Mouse (Mus musculus) left cerebral cortex, postnatal 10 days (tissue): Measurements from ENCODE around the gene Mgat5. TPM values are rescaled to one million over a fixed set of nuclear protein-coding genes. Genes with fewer than 3 reads are reported as not detected.

Source experiments
- DNase-seq, 2 experiments: peaks; one replicate each; pipeline ENCODE4 v3.0.0; 2021 to 2022; ENCODE audit warnings: low spot score in 2 of 2, mixed read lengths in 1 of 2; ENCODE audit errors: extremely low spot score in 1 of 2
- intact Hi-C: fragments of 180-260 bp; cut with DNase I; formaldehyde crosslinking; loops from one replicate; pipeline ENCODE4 v1.15.1; 2025
- total RNA-seq, 2 experiments: library from RNA; stranded (reverse); gene quantifications; 2 replicates each; pipeline ENCODE4 v1.2.3; 2021

Mgat5 gene
- total RNA-seq, 2 experiments from 2014 or later: 76.8 to 77.1 TPM

- no peak for DNase-seq
- intact Hi-C loops: no loop called here
These were observed 88.5 kb downstream of the Mgat5 start for GRCm38 (mm10) chr1:127293286-127293685.

DNA sequence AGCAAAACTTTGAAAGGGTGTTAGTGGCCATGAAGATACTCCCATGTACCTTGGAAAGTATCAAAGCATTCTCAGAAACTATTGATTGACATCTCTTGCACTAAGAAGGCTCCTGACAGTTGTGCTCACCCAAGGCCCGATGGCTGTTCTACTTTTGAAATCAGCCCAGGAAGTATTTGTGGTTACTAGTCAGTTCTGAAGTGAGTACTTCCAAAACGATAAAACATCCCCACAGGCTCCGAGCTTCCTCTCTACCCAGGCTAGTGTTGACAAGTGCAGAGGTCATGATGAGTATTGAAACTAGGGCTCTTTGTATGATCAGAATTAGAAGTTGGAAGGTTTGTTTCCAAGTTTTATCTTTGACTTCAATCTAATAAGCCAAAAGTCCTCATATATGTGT lies 92.0 kb downstream of the Mgat5 start:
- DNase-seq: no peak
- intact Hi-C loops: no loop called here

DNA sequence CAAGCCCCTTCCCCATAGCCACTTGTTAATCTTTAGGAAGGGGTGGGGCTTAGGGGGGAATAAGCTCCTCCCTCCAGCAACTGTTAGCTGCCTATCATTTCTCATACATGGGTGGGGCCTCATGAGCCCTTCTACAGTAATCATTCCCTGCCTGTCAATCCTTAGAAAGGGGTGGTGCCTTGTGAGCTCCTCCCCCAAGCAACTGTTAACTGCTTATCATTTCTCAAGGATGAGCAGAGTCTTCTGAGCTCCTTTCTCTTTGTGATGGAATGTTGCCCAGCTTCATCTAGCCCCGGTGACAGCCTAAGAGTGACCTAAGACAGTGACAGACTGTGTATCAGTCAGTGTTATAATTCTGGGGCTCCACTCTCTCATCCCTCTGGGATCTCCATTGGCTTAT lies 95.0 kb downstream of the Mgat5 start:
- intact Hi-C loops: no loop called here
- no peak for DNase-seq

GRCm38 (mm10) chr1:127301038-127301437 lies 96.2 kb downstream of the Mgat5 start:
- intact Hi-C loops: no loop called here
- no peak for DNase-seq

GRCm38 (mm10) chr1:127302620-127303019 lies 97.8 kb downstream of the Mgat5 start:
- DNase-seq: no peak
- intact Hi-C loops: no loop called here

GRCm38 (mm10) chr1:127303791-127304190 lies 99.0 kb downstream of the Mgat5 start:
- intact Hi-C loops: no loop called here
- no peak for DNase-seq

- intact Hi-C loops: no loop called here
- no peak for DNase-seq
These were observed 99.5 kb downstream of the Mgat5 start for GRCm38 (mm10) chr1:127304281-127304680.

- intact Hi-C loops: no loop called here
- DNase-seq: no peak
These were observed 100.8 kb downstream of the Mgat5 start for GRCm38 (mm10) chr1:127305582-127305981.

GRCm38 (mm10) chr1:127306024-127306771 lies 101.4 kb downstream of the Mgat5 start:
- intact Hi-C loops: no loop called here
- DNase-seq: no peak

- intact Hi-C loops: no loop called here
- no peak for DNase-seq
These were observed 102.5 kb downstream of the Mgat5 start for GRCm38 (mm10) chr1:127307361-127307760.

DNA sequence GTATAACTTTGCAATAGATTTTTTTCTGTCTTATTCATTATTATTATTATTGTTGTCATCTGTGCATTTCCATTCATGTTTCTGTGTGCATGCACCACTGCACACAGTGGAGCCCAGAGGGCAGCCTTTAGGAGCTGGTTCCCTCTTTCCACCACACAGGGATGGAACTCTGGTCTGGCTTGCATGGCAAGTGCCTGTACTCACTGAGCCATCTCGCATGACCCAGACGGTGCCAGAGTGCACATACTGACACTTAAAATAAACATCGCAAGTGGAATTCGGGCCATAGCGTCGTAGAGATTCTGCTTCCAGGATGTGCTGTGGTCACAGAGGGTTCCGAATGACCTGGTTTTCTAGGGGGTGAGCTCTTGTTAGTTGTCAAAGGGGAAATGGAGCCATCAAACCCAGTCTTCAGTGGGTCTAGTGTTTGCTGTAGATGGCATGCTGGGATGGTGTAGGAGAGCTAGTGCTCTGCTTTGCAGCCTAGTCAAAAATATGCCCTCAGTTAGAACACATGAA lies 103.5 kb downstream of the Mgat5 start:
- no peak for DNase-seq
- intact Hi-C loops: no loop called here

- intact Hi-C loops: no loop called here
- DNase-seq: no peak
These were observed 104.3 kb downstream of the Mgat5 start for GRCm38 (mm10) chr1:127308989-127309701.

DNA sequence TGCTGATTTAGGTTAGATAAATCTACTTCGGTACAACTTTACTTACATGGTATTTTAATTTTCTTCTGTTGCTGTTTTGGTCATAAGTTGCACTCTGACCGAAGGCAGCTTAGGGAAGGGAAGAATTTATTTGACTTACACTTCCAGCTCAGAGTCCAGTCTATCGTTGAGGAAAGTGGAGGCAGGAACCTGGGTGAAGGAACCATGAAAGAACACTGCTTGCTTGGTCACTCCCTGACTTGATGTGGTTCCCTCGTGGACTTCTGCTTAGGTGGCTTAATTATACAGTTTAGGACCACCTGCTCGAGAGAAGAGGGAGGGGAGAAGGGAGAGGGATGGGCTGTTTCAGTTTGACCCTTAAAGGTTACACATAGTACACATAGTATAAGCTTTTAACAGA lies 105.2 kb downstream of the Mgat5 start:
- DNase-seq: no peak
- intact Hi-C loops: no loop called here

- intact Hi-C loops: no loop called here
These were observed 105.9 kb downstream of the Mgat5 start for GRCm38 (mm10) chr1:127310703-127311102.

GRCm38 (mm10) chr1:127313652-127314350 lies 109.0 kb downstream of the Mgat5 start:
- intact Hi-C loops: no loop called here
- DNase-seq: no peak

More at GRCm38 (mm10) chr1:127310703-127311102, 105.9 kb downstream of the Mgat5 start:
- no peak for DNase-seq

- intact Hi-C loops: no loop called here
- DNase-seq: no peak
These were observed 111.2 kb downstream of the Mgat5 start for GRCm38 (mm10) chr1:127315763-127316627.

- no peak for DNase-seq
- intact Hi-C loops: no loop called here
These were observed 111.8 kb downstream of the Mgat5 start for GRCm38 (mm10) chr1:127316651-127317050.

- no peak for DNase-seq
- intact Hi-C loops: no loop called here
These were observed 112.7 kb downstream of the Mgat5 start for GRCm38 (mm10) chr1:127317541-127317940.

DNA sequence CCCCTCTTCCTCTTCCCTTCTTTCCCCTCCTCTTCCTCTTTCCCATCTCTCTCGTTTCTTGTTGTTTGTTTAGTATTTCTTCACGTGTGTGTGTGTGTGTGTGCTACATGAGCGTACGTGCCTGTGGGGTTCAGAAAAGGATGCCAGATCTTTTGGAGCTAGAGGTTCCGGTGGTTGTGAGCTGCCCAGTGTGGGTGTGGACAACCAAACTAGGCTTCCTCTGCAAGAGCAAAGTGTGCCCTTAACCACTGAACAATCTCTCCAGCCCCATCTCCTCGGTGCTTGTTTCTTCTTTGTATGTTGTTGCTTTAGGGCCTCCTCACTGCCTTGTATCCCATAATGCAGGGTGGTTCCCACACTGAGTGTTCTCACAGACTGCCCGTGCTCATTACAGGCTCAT lies 113.7 kb downstream of the Mgat5 start:
- intact Hi-C loops: no loop called here
- no peak for DNase-seq
